Mouse (Mus musculus): Measurements from ENCODE around the gene Washc2.

DNA sequence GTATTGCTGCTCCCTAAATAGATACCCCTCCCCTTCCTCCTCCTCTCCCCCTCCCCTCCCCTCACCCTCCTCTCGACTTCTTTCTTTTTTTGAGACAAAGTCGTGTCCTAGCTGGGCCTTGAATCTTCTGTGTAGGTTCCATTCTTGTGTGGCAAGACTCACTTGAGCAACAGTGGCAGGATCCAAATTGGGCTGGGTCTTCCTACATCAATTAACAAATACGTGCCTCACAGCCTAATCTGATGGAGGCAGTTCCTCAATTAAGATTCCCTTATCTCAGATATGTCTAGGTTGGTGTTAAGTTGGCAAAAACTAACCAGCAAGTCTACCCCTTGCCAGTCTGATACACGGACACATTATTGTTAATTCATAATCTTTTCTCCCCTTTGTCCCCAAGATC, 67.9 kb downstream of the Washc2 start:
- TF ChIP-seq CTCF (IDR thresholded peaks at IDR 0.05; ENCODE audit: low read depth) (no peak), EP300 (IDR thresholded peaks at IDR 0.05; ENCODE audit: low read depth) (no peak)

Data from liver, postnatal 0 days (tissue).